Comparison of ENCODE assay signal across 12 mouse cellular contexts in the genomic region with DNA sequence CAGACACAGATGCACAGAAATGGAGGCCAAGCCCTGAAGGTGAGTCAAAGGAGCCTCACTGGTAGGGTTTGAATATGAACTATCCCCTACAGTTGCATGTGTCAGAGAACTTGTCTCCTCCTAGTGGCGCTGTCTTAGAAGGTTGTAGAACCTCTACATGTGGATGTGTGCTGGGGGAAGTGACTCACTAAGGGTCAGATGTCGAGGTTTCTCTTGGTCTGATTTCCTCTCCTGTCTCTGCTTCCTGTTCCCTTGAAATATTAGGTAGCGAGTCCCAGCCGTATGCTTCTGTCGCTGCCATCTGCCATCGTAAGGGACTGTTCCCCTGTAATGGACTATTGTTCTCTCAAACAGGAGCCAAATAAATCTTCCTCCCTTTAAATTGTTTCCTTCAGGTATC.
DNase-seq lines count a peak whose midpoint lies in the region; ATAC-seq and TF ChIP-seq lines count a peak whose summit lies in the region.
"Had no signal": no experiment of that assay in that cellular context is flagged by ENCODE, and none has a peak within 500 bp of the region (broad histone marks: within the 10 kb centered on the region; RNA-seq: fewer than 3 reads in every experiment).

No protein-coding gene starts in this region.

- no peak for ATAC-seq in liver, postnatal 0 days
- ATAC-seq in liver, embryonic 12.5 days = no peak
- ATAC-seq in granulocyte monocyte progenitor cell, adult 5-6 weeks (replicated peaks; ENCODE audit: poor library complexity, severe bottlenecking) = peak; percentile 50
- ATAC-seq in megakaryocyte, adult 5-6 weeks (ENCODE audit: poor library complexity, severe bottlenecking) = 0 out of 2 replicates have a peak, but pooled peaks have one; percentile 21

- DNase-seq in adrenal gland, postnatal 14 days = peak; percentile 8
- no peak for DNase-seq in adrenal gland, postnatal 10 days
- no peak for DNase-seq in liver, postnatal 0 days
- DNase-seq in right cerebral cortex, adult 18-20 months = no peak
- no peak for DNase-seq in layer of hippocampus, postnatal 25 days (ENCODE audit: extremely low spot score in 1 of 2, low spot score in 1 of 2)
- DNase-seq: cerebellum, adult 11 months; thymus, postnatal 25 days had no signal

- H3K9me3 ChIP-seq in liver, postnatal 0 days (ENCODE audit: low read length) = no peaks in the 10 kb centered on the region
- no peaks in the 10 kb centered on the region for H3K9me3 ChIP-seq in liver, embryonic 12.5 days (replicated peaks)
- H3K9me3 ChIP-seq: hindbrain, embryonic 10.5 days; megakaryocyte, embryonic 14.5 days had no signal

- H3K27me3 ChIP-seq in liver, postnatal 0 days (ENCODE audit: insufficient read depth, low read length) = no peaks in the 10 kb centered on the region
- no peaks in the 10 kb centered on the region for H3K27me3 ChIP-seq in liver, embryonic 12.5 days (replicated peaks)

- 29% methylated on average over 6 of the region's 6 CpGs for WGBS in liver, postnatal 0 days (ENCODE audit: insufficient replicate concordance)
- WGBS in liver, embryonic 12.5 days (ENCODE audit: insufficient replicate concordance) = 23% methylated on average over 6 of the region's 6 CpGs

- no peaks in the 10 kb centered on the region for H3K36me3 ChIP-seq in liver, postnatal 0 days (replicated peaks; ENCODE audit: insufficient read depth, low read length)
- H3K36me3 ChIP-seq in liver, embryonic 12.5 days = no peaks in the 10 kb centered on the region
- H3K36me3 ChIP-seq: hindbrain, embryonic 10.5 days had no signal

- H3K4me3 ChIP-seq in liver, postnatal 0 days (ENCODE audit: low read depth, low read length) = no peak overlapping the region
- no peak overlapping the region for H3K4me3 ChIP-seq in liver, embryonic 12.5 days
- H3K4me3 ChIP-seq: hindbrain, embryonic 10.5 days; megakaryocyte, embryonic 14.5 days had no signal

- no peak for TF ChIP-seq EP300 in liver, postnatal 0 days (IDR thresholded peaks at IDR 0.05; ENCODE audit: low read depth)

- H3K4me2 ChIP-seq in liver, postnatal 0 days (ENCODE audit: low read depth, low read length) = no peak overlapping the region
- no peak overlapping the region for H3K4me2 ChIP-seq in liver, embryonic 12.5 days

- no peak overlapping the region for H3K27ac ChIP-seq in liver, postnatal 0 days (ENCODE audit: low read depth)
- H3K27ac ChIP-seq in liver, embryonic 12.5 days = no peak overlapping the region
- H3K27ac ChIP-seq: hindbrain, embryonic 10.5 days had no signal

- H3K4me1 ChIP-seq in liver, postnatal 0 days (ENCODE audit: insufficient read depth) = no peaks in the 10 kb centered on the region
- no peaks in the 10 kb centered on the region for H3K4me1 ChIP-seq in liver, embryonic 12.5 days

- TF ChIP-seq CTCF in liver, postnatal 0 days (IDR thresholded peaks at IDR 0.05; ENCODE audit: low read depth) = peak; percentile 22; the same call in 1 of the 2 replicates

- H3K9ac ChIP-seq in liver, postnatal 0 days (replicated peaks) = no peak overlapping the region
- H3K9ac ChIP-seq in liver, embryonic 12.5 days = no peak overlapping the region

Comparison
In these comparisons a context has a peak if more than half of its experiments do, and no peak if none do; other contexts are left out.
1. ATAC-seq: peak in granulocyte monocyte progenitor cell, adult 5-6 weeks (single experiment) and megakaryocyte, adult 5-6 weeks (single experiment); none in liver, postnatal 0 days (single experiment) and liver, embryonic 12.5 days (single experiment).